Mouse (Mus musculus) MEL (cell line): Measurements from ENCODE around the gene Commd4. TPM values are rescaled to one million over a fixed set of nuclear protein-coding genes. Genes with fewer than 3 reads are reported as not detected.

Experiments used
- DNase-seq: peaks from one replicate; pipeline ENCODE4 v3.0.0; 2011; ENCODE audit warnings: low read depth, low spot score
- H3K27ac ChIP-seq: 2 replicates; pipeline ENCODE4 v1.5.1; 2012; ENCODE audit warnings: low read depth, mild to moderate bottlenecking, control low read depth, low read length, moderate library complexity; ENCODE audit not compliant: control insufficient read depth
- H3K27me3 ChIP-seq, 2 experiments: fragments of 150-350 bp in 1 of 2; sonication (generic) in 1 of 2; 2 replicates each; pipeline ENCODE4 v1.6.1; 2012; ENCODE audit warnings: low read length in 2 of 2, mild to moderate bottlenecking in 2 of 2, improper control_type of control experiment in 1 of 2, moderate library complexity in 1 of 2; ENCODE audit not compliant: insufficient read depth in 2 of 2, control insufficient read depth in 1 of 2
- H3K36me3 ChIP-seq, 2 experiments: 2 replicates each; pipeline ENCODE4 v1.6.1; 2012 to 2014; ENCODE audit warnings: low read length in 2 of 2, improper control_type of control experiment in 1 of 2, inconsistent platforms in 1 of 2, mild to moderate bottlenecking in 1 of 2; ENCODE audit not compliant: insufficient read depth in 2 of 2, control insufficient read depth in 1 of 2
- H3K4me1 ChIP-seq, 2 experiments: fragments of 150-350 bp in 1 of 2; sonication (generic) in 1 of 2; 2 replicates each; pipeline ENCODE4 v1.6.1; 2012; ENCODE audit warnings: low read length in 2 of 2, improper control_type of control experiment in 1 of 2, mild to moderate bottlenecking in 1 of 2; ENCODE audit not compliant: insufficient read depth in 2 of 2, control insufficient read depth in 1 of 2
- H3K4me3 ChIP-seq, 2 experiments: fragments of 150-350 bp in 1 of 2; sonication (generic) in 1 of 2; 2 replicates each; pipeline ENCODE4 v1.5.1; 2012; ENCODE audit warnings: low read depth in 2 of 2, low read length in 2 of 2, mild to moderate bottlenecking in 2 of 2, moderate library complexity in 2 of 2, control low read depth in 1 of 2, improper control_type of control experiment in 1 of 2; ENCODE audit not compliant: control insufficient read depth in 1 of 2, insufficient read depth in 1 of 2
- H3K79me2 ChIP-seq: 2 replicates; pipeline ENCODE4 v1.6.1; 2012; ENCODE audit warnings: mild to moderate bottlenecking, low read length, moderate library complexity; ENCODE audit not compliant: control insufficient read depth, poor library complexity, insufficient read depth
- H3K9ac ChIP-seq: 2 replicates; pipeline ENCODE4 v1.6.1; 2012; ENCODE audit warnings: low read depth, mild to moderate bottlenecking, control low read depth, low read length, moderate library complexity; ENCODE audit not compliant: control insufficient read depth, poor library complexity, severe bottlenecking
- H3K9me3 ChIP-seq: fragments of 150-350 bp; sonication (generic); replicated peaks from 2 replicates; pipeline ENCODE4 v1.6.1; 2012; ENCODE audit warnings: mild to moderate bottlenecking, low read length, improper control_type of control experiment, moderate library complexity; ENCODE audit not compliant: insufficient read depth
- CHD2 ChIP-seq: IDR thresholded peaks from 2 replicates; pipeline ENCODE4 v1.6.1; 2011; ENCODE audit warnings: low read length, improper control_type of control experiment
- CTCF ChIP-seq, 3 experiments: IDR thresholded peaks in 2 of 3; conservative IDR thresholded peaks in 1 of 3; 2 replicates each; pipeline ENCODE4 v1.5.1; 2011 to 2012; ENCODE audit warnings: low read length in 3 of 3, low read depth in 2 of 3, mild to moderate bottlenecking in 2 of 3, improper control_type of control experiment in 1 of 3, inconsistent platforms in 1 of 3, mixed read lengths in 1 of 3, moderate library complexity in 1 of 3; ENCODE audit not compliant: control insufficient read depth in 1 of 3, insufficient read depth in 1 of 3, poor library complexity in 1 of 3, severe bottlenecking in 1 of 3
- MAFK ChIP-seq: IDR thresholded peaks from 2 replicates; pipeline ENCODE4 v1.6.1; 2011; ENCODE audit warnings: low read depth, mild to moderate bottlenecking, low read length, improper control_type of control experiment, borderline replicate concordance
- MYB ChIP-seq: IDR thresholded peaks from 2 replicates; pipeline ENCODE4 v1.6.1; 2011; ENCODE audit warnings: mild to moderate bottlenecking, low read depth, low read length, improper control_type of control experiment
- TAL1 ChIP-seq: IDR thresholded peaks from 2 replicates; pipeline ENCODE4 v1.6.1; 2012; ENCODE audit warnings: mild to moderate bottlenecking, inconsistent platforms, low read length, moderate library complexity, mixed read lengths
- UBTF ChIP-seq: IDR thresholded peaks from 2 replicates; pipeline ENCODE4 v1.6.1; 2012; ENCODE audit warnings: low read depth, mild to moderate bottlenecking, inconsistent platforms, low read length, improper control_type of control experiment, moderate library complexity, borderline replicate concordance; ENCODE audit not compliant: insufficient read depth
- polyA plus RNA-seq, 2 experiments: library from polyadenylated mRNA; stranded (reverse) in 1 of 2; unstranded in 1 of 2; fragments of >175 nt in 1 of 2; fragments of >200 nt in 1 of 2; gene quantifications; 2 replicates each; pipeline versions ENCODE4 v1.2.1 to v1.2.4; 2012; ENCODE audit warnings: low replicate concordance in 2 of 2, low read depth in 1 of 2; ENCODE audit not compliant: insufficient read length in 2 of 2, insufficient read depth in 1 of 2, missing spikeins in 1 of 2
- total RNA-seq: library from RNA; depleted of rRNA; stranded (reverse); fragments of 300-350 nt; gene quantifications from 2 replicates; pipeline ENCODE4 v1.2.3, GENCODE M21; 2012; rRNA removed

The Commd4 gene
- total and polyA plus RNA-seq, 3 experiments, result 89.7 to 90.6 TPM; not detected in 1

GRCm38 (mm10) chr9:57117261-57117755, 40.8 kb downstream of the Commd4 start:
- H3K4me3 ChIP-seq, result no peak overlapping the region
- TF ChIP-seq UBTF (no peak), CTCF (IDR thresholded peaks at IDR 0.05 in 2 of 3, conservative IDR thresholded peaks at IDR 0.05 in 1 of 3; ENCODE audit: control insufficient read depth in 1 of 3, insufficient read depth in 1 of 3, low read depth in 2 of 3, low read length in 3 of 3, poor library complexity in 1 of 3, severe bottlenecking in 1 of 3) (no peak), TAL1 (no peak), MAFK (no peak), MYB (no peak), CHD2 (no peak)
- H3K27ac ChIP-seq, result no peak overlapping the region

More at GRCm38 (mm10) chr9:57117261-57117755, 40.8 kb downstream of the Commd4 start:
- Histone ChIP-seq H3K9me3 (no peaks in the 10 kb centered on the region), H3K36me3 (peaks cover 0 to 37% of the 10 kb centered on the region in 2 experiments; a peak in 2 of 4 replicates), H3K9ac (no peak overlapping the region), H3K4me1 (no peaks in the 10 kb centered on the region; a peak in 1 of 4 replicates), H3K79me2 (no peaks in the 10 kb centered on the region; the same call in 1 of the 2 replicates), H3K27me3 (no peaks in the 10 kb centered on the region)
- no peak for DNase-seq

Other genes with a start within 250 kb of the Commd4 start
- gene Snx33, start 230.0 kb downstream of the Commd4 start, total RNA-seq, result 2.2 and 2.3 TPM in 2 replicates
- 1 to 10 TPM in 1 of 2 experiments, not detected in 1; 3.5 TPM for gene Snx33, start 230.0 kb downstream of the Commd4 start, polyA plus RNA-seq
- gene Imp3, start 220.9 kb downstream of the Commd4 start, total RNA-seq, result 160 and 183 TPM in 2 replicates
- 100 to 1,000 TPM in 1 of 2 experiments, not detected in 1; 154 TPM for gene Imp3, start 220.9 kb downstream of the Commd4 start, polyA plus RNA-seq
- gene Snupn, start 207.5 kb downstream of the Commd4 start, total RNA-seq, result 13.0 and 14.6 TPM in 2 replicates
- gene Snupn, start 207.5 kb downstream of the Commd4 start, polyA plus RNA-seq, result 10 to 100 TPM in 1 of 2 experiments, not detected in 1; 14.7 TPM
- gene Ptpn9, start 163.4 kb downstream of the Commd4 start, total RNA-seq, result 10.6 and 12.0 TPM in 2 replicates
- gene Ptpn9, start 163.4 kb downstream of the Commd4 start, polyA plus RNA-seq, result 10 to 100 TPM in 1 of 2 experiments, not detected in 1; 24.3 TPM
- gene Sin3a, start 86.3 kb downstream of the Commd4 start, total RNA-seq, result 27.0 and 37.5 TPM in 2 replicates
- gene Sin3a, start 86.3 kb downstream of the Commd4 start, polyA plus RNA-seq, result 100 to 1,000 TPM in 1 of 2 experiments, 10 to 100 TPM in 1; 47.5 to 715 TPM
- gene Man2c1, start 27.6 kb downstream of the Commd4 start, total RNA-seq, result 30.5 and 32.2 TPM in 2 replicates
- 10 to 100 TPM in 1 of 2 experiments, not detected in 1; 73.7 TPM for gene Man2c1, start 27.6 kb downstream of the Commd4 start, polyA plus RNA-seq
- 1.8 TPM in 2 replicates for gene Neil1, start 10.0 kb downstream of the Commd4 start, total RNA-seq
- 1 to 10 TPM in 1 of 2 experiments, not detected in 1; 4.3 TPM for gene Neil1, start 10.0 kb downstream of the Commd4 start, polyA plus RNA-seq
- gene Trcg1, start 78.2 kb upstream of the Commd4 start, total RNA-seq, result not detected in 2 replicates
- gene Trcg1, start 78.2 kb upstream of the Commd4 start, polyA plus RNA-seq, result not detected
- gene 1700017B05Rik, start 104.3 kb upstream of the Commd4 start, total RNA-seq, result 52.7 and 55.7 TPM in 2 replicates
- 10 to 100 TPM in 1 of 2 experiments, not detected in 1; 76.5 TPM for gene 1700017B05Rik, start 104.3 kb upstream of the Commd4 start, polyA plus RNA-seq